Mouse (Mus musculus) embryo, embryonic 10 days (tissue): Measurements from ENCODE around the gene Olfr286.

Experiments
- DNase-seq: peaks from one replicate; pipeline ENCODE4 v3.0.0-alpha.2; 2015; ENCODE audit warnings: low spot score

The Olfr286 gene

DNA sequence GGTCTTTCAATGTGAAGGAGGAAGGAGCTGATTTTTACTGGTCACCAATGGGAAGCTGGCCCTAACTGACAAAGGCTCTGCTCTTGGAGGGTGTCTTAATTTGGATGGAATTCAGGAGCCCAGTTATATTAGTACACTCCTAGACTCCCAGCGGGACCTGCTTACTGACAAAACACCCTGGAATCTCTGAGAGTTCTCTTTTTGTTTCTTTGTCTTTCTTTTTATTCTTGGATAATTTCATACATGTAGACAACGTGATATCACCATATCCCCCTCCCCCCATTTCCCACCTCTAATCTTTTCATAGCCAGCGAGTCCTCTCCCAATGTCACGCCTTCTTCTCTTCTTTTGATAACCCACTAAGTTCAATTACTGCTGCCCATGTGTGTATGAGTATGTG, at the start of gene Olfr286:
Gene Olfr286 (minus strand): TSS at position 101 of the 400 bp plus-strand sequence.
- DNase-seq = no peak

DNA sequence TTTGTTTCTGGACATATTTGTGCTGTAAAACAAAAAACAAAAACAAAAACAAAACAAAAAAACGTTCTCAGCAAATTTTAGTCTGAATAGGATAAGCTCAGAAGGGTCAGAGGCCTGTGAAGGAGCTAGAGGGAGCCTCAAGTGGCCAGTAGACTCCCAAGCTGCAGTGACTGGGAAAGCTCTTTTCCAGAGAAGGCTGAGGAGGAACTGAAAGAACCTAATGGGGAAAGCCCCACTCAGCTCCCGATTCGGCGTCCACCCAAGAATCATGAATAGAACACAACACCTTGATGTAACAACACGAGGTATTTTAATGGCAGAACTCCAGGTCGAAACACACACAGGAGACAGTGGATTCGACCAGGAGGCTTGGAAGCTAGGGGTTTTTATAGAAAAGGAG, 23.5 kb upstream of the Olfr286 start:
- DNase-seq = no peak

DNA sequence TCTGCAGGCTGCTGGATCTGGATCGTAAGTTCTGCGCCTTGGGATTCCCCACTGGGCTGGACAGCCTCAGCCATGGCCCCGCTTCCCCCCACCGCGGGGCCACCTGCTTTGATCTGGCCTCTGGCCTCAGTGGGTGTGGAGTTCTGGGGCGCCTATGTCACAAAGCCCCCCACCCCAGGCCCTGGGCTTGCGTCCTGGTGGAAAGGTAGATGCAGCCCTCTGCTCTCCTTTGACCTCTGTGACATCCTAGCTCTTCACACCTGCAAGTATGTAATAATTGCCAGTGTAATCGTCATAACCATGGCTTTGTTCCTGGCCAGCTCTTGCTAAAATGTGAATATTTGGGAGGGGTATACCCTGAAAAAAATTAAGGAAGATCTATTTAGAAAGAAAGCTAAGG, 22.9 kb upstream of the Olfr286 start, which contains the start of gene H1fnt:
Gene H1fnt (minus strand): TSS at position 101 of the 400 bp plus-strand sequence.
- no peak for DNase-seq

- no peak for DNase-seq
Observed at GRCm38 (mm10) chr15:98256271-98256670, 22.0 kb upstream of the Olfr286 start.

DNA sequence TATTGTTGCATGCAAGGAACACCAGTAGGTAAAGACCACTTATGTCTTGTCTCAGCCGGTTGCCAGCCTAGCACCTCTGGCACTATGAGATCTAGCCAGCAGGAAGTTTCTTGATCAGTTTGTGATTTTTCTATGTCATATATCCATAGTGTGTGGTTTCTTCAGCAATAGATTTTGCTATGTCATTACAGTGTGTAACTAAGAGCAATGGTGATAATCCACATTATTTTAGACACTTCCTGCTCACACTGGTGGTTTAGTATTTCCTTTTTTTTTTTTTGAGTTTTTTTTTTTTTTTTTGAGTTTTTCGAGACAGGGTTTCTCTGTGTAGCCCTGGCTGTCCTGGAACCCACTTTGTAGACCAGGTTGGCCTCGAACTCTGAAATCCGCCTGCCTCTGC, 1.2 kb upstream of the Olfr286 start:
- no peak for DNase-seq

GRCm38 (mm10) chr15:98226096-98226495, 8.2 kb downstream of the Olfr286 start:
- no peak for DNase-seq

GRCm38 (mm10) chr15:98225610-98226009, 8.6 kb downstream of the Olfr286 start:
- DNase-seq = peak; percentile 22

- DNase-seq = no peak
Observed at GRCm38 (mm10) chr15:98222377-98222776, 11.9 kb downstream of the Olfr286 start.

- no peak for DNase-seq
Observed at GRCm38 (mm10) chr15:98220877-98221276, 13.4 kb downstream of the Olfr286 start, which contains the start of the genes Gm44579 and Olfr287. TSS of gene Gm44579 (minus strand) at chr15:98220977. TSS of gene Olfr287 (minus strand) at chr15:98221056.

GRCm38 (mm10) chr15:98214130-98214529, 20.1 kb downstream of the Olfr286 start:
- no peak for DNase-seq

DNA sequence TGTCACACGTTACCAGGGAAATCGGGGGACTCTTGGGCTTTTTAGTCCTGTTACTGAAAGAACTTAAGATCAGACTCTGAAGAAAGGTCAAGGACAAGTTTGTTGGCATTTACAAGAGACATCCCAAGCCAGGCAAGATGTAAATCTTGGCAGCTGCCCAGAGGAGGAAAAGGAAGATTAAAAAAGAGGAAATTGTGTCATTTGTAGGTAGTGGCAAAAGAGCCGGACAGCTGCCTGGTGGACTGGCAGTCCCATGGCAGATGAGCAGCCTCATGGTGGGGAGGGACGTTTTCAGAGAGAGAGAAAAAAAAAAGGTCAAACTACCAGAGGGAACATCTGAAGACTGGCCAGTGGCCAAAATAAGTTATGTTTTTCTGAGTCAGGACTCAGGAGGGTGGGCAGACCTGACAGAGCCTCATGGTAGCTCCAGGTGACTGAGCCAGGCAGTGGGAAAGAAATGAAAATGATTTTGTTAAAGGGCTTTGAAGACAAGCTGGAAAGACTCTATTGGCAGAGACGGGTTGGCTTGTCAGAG, 20.8 kb downstream of the Olfr286 start:
- DNase-seq = no peak

GRCm38 (mm10) chr15:98209676-98210075, 24.6 kb downstream of the Olfr286 start:
- no peak for DNase-seq

DNA sequence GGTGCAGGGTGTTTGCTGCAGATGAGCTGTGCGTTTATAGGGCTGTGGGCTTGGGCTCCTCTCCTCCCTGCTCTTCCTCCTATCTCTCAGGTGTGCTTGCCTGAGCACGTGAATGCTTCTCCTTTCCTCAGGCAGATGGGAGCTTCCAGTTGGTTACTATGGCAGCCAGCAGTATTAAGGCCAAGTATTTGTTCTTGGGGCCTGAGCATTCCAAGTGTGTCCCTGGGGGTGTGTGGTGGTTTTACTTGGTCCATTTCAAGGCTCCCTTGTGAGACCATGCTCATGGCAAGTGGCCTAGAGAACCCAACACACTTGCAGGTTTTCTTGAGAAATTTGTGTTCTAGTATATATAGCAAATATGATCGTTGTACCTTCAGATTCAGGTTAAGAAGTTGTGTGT, 38.8 kb downstream of the Olfr286 start, which contains the start of gene Olfr288:
Gene Olfr288 (minus strand): TSS at position 101 of the 400 bp plus-strand sequence.
- DNase-seq = no peak

GRCm38 (mm10) chr15:98184456-98184855, 49.8 kb downstream of the Olfr286 start:
- DNase-seq = no peak

- DNase-seq = no peak
Observed at GRCm38 (mm10) chr15:98181856-98182570, 52.2 kb downstream of the Olfr286 start.

GRCm38 (mm10) chr15:98181132-98181711, 53.0 kb downstream of the Olfr286 start:
- peak; percentile 96 for DNase-seq

DNA sequence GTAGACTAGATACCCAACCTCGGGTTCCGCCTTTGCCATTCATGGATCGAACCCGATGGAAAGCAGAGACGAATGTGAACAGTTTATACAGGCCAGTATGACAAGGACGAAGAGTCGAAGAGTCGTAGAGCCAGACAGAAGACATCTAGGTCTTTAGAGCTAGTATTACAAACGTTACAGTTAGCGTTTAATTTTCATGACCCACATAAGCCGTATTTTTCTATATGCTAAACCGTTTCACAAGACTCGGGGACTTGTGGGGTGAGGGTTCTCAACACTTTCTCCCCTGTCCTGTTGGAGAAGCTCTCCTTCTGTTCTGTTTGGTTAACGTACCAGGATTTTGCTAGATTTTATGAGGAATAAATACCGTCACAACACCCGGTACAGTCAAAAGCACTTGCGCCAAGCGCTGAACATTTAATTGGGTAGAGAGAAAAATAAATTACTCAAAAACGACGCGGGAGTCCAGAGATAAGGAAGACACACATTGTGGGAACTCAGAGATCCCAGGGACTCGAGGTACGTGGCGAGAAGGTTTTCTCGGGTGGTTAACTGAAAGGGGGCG, 53.6 kb downstream of the Olfr286 start:
- DNase-seq = no peak

- DNase-seq = no peak
Observed at GRCm38 (mm10) chr15:98177320-98177719, 56.9 kb downstream of the Olfr286 start.
